Mouse (Mus musculus): ENCODE results near the gene Naaladl1. TPM values are rescaled to one million over a fixed set of nuclear protein-coding genes. Genes with fewer than 3 reads are reported as not detected.

Gene Naaladl1
- polyA plus RNA-seq, 1 experiment from 2014 or later = 4.1 TPM

GRCm38 (mm10) chr19:6063081-6063480 is 42.5 kb upstream of the Naaladl1 start:
- Histone ChIP-seq H3K4me2 (ENCODE audit: low read length) (no peak overlapping the region), H3K9me3 (ENCODE audit: control insufficient read depth, low read length) (no peaks in the 10 kb centered on the region), H3K9ac (ENCODE audit: low read length) (no peak overlapping the region), H3K27ac (ENCODE audit: low read depth) (no peak overlapping the region), H3K36me3 (ENCODE audit: control insufficient read depth, insufficient read depth, low read length) (peaks cover 15% of the 10 kb centered on the region), H3K4me1 (replicated peaks; ENCODE audit: control insufficient read depth, insufficient read depth, low read length) (peaks cover 29% of the 10 kb centered on the region), H3K27me3 (replicated peaks; ENCODE audit: control insufficient read depth, insufficient read depth, low read length) (no peaks in the 10 kb centered on the region), H3K4me3 (ENCODE audit: low read depth, low read length) (no peak overlapping the region)
- ATAC-seq (replicated peaks; ENCODE audit: low FRiP score, low TSS enrichment, low read depth) (no peak), DNase-seq (ENCODE audit: low spot score) (no peak)
- WGBS = 95% methylated on average over 6 of the region's 6 CpGs

GRCm38 (mm10) chr19:6066571-6066970 is 39.0 kb upstream of the Naaladl1 start:
- Histone ChIP-seq H3K9me3 (ENCODE audit: control insufficient read depth, low read length) (no peaks in the 10 kb centered on the region), H3K4me1 (replicated peaks; ENCODE audit: control insufficient read depth, insufficient read depth, low read length) (peaks cover 23% of the 10 kb centered on the region), H3K4me3 (ENCODE audit: low read depth, low read length) (peak overlapping the region; percentile 48), H3K27ac (ENCODE audit: low read depth) (peak overlapping the region; percentile 74; the same call in 1 of the 2 replicates), H3K36me3 (ENCODE audit: control insufficient read depth, insufficient read depth, low read length) (peaks cover 25% of the 10 kb centered on the region), H3K9ac (ENCODE audit: low read length) (peak overlapping the region; percentile 55; the same call in 1 of the 2 replicates), H3K27me3 (replicated peaks; ENCODE audit: control insufficient read depth, insufficient read depth, low read length) (no peaks in the 10 kb centered on the region), H3K4me2 (ENCODE audit: low read length) (peak overlapping the region; percentile 96)
- DNase-seq (ENCODE audit: low spot score) (no peak), ATAC-seq (replicated peaks; ENCODE audit: low FRiP score, low TSS enrichment, low read depth) (no peak)
- WGBS = 33% methylated on average over 5 of the region's 5 CpGs

- under 1% methylated on average over 29 of the region's 30 CpGs for WGBS
- H3K36me3 ChIP-seq (ENCODE audit: control insufficient read depth, insufficient read depth, low read length) = peaks cover 26% of the 10 kb centered on the region
- ATAC-seq (replicated peaks; ENCODE audit: low FRiP score, low TSS enrichment, low read depth) (peak; percentile 70), DNase-seq (ENCODE audit: low spot score) (peak; percentile 92)
- peaks cover 18% of the 10 kb centered on the region for H3K4me1 ChIP-seq (replicated peaks; ENCODE audit: control insufficient read depth, insufficient read depth, low read length)
- peak overlapping the region; percentile 48 for H3K4me3 ChIP-seq (ENCODE audit: low read depth, low read length)
- peak overlapping the region; percentile 55 for H3K9ac ChIP-seq (ENCODE audit: low read length)
- H3K4me2 ChIP-seq (ENCODE audit: low read length) = peak overlapping the region; percentile 96
- no peaks in the 10 kb centered on the region for H3K27me3 ChIP-seq (replicated peaks; ENCODE audit: control insufficient read depth, insufficient read depth, low read length)
- no peaks in the 10 kb centered on the region for H3K9me3 ChIP-seq (ENCODE audit: control insufficient read depth, low read length)
- peak overlapping the region; percentile 74 for H3K27ac ChIP-seq (ENCODE audit: low read depth)
These were observed 38.4 kb upstream of the Naaladl1 start for GRCm38 (mm10) chr19:6067011-6067723.

- peak within 1 kb of the TSS; percentile 74 for H3K27ac ChIP-seq (ENCODE audit: low read depth)
- H3K4me2 ChIP-seq (ENCODE audit: low read length) = peak within 1 kb of the TSS; percentile 96
- WGBS = 8% methylated on average over 33 of the region's 33 CpGs
- DNase-seq (ENCODE audit: low spot score) = peak; percentile 86
- peaks cover 12% of the 10 kb centered on the region for H3K4me1 ChIP-seq (replicated peaks; ENCODE audit: control insufficient read depth, insufficient read depth, low read length)
- no peaks in the 10 kb centered on the region for H3K27me3 ChIP-seq (replicated peaks; ENCODE audit: control insufficient read depth, insufficient read depth, low read length)
- peaks cover 32% of the 10 kb centered on the region for H3K36me3 ChIP-seq (ENCODE audit: control insufficient read depth, insufficient read depth, low read length)
- H3K4me3 ChIP-seq (ENCODE audit: low read depth, low read length) = peak within 1 kb of the TSS; percentile 48
- peak; percentile 93 for ATAC-seq (replicated peaks; ENCODE audit: low FRiP score, low TSS enrichment, low read depth)
- no peaks in the 10 kb centered on the region for H3K9me3 ChIP-seq (ENCODE audit: control insufficient read depth, low read length)
- peak within 1 kb of the TSS; percentile 55 for H3K9ac ChIP-seq (ENCODE audit: low read length)
These were observed 37.7 kb upstream of the Naaladl1 start, which contains the start of gene Tm7sf2 for GRCm38 (mm10) chr19:6067724-6068415. Gene Tm7sf2, minus strand, starts transcription at chr19:6068373.

- DNase-seq (ENCODE audit: low spot score) = no peak
- H3K36me3 ChIP-seq (ENCODE audit: control insufficient read depth, insufficient read depth, low read length) = peaks cover 40% of the 10 kb centered on the region
- no peak overlapping the region for H3K27ac ChIP-seq (ENCODE audit: low read depth)
- H3K9ac ChIP-seq (ENCODE audit: low read length) = no peak overlapping the region
- no peaks in the 10 kb centered on the region for H3K9me3 ChIP-seq (ENCODE audit: control insufficient read depth, low read length)
- H3K4me1 ChIP-seq (replicated peaks; ENCODE audit: control insufficient read depth, insufficient read depth, low read length) = peaks cover 12% of the 10 kb centered on the region
- H3K27me3 ChIP-seq (replicated peaks; ENCODE audit: control insufficient read depth, insufficient read depth, low read length) = no peaks in the 10 kb centered on the region
- ATAC-seq (replicated peaks; ENCODE audit: low FRiP score, low TSS enrichment, low read depth) = no peak
- no peak overlapping the region for H3K4me2 ChIP-seq (ENCODE audit: low read length)
- no peak overlapping the region for H3K4me3 ChIP-seq (ENCODE audit: low read depth, low read length)
- WGBS = 71% methylated on average over 4 of the region's 4 CpGs
These were observed 36.6 kb upstream of the Naaladl1 start for GRCm38 (mm10) chr19:6068951-6069350.

GRCm38 (mm10) chr19:6069851-6070250 is 35.7 kb upstream of the Naaladl1 start:
- DNase-seq (ENCODE audit: low spot score) (no peak), ATAC-seq (replicated peaks; ENCODE audit: low FRiP score, low TSS enrichment, low read depth) (no peak)
- Histone ChIP-seq H3K4me2 (ENCODE audit: low read length) (no peak overlapping the region), H3K4me3 (ENCODE audit: low read depth, low read length) (no peak overlapping the region), H3K36me3 (ENCODE audit: control insufficient read depth, insufficient read depth, low read length) (peaks cover 43% of the 10 kb centered on the region), H3K27ac (ENCODE audit: low read depth) (no peak overlapping the region), H3K27me3 (replicated peaks; ENCODE audit: control insufficient read depth, insufficient read depth, low read length) (no peaks in the 10 kb centered on the region), H3K9ac (ENCODE audit: low read length) (no peak overlapping the region), H3K4me1 (replicated peaks; ENCODE audit: control insufficient read depth, insufficient read depth, low read length) (peaks cover 12% of the 10 kb centered on the region), H3K9me3 (ENCODE audit: control insufficient read depth, low read length) (no peaks in the 10 kb centered on the region)
- WGBS = 92% methylated on average over 10 of the region's 10 CpGs

- Histone ChIP-seq H3K27me3 (replicated peaks; ENCODE audit: control insufficient read depth, insufficient read depth, low read length) (no peaks in the 10 kb centered on the region), H3K4me1 (replicated peaks; ENCODE audit: control insufficient read depth, insufficient read depth, low read length) (peaks cover 12% of the 10 kb centered on the region), H3K27ac (ENCODE audit: low read depth) (no peak overlapping the region), H3K4me3 (ENCODE audit: low read depth, low read length) (no peak overlapping the region), H3K9ac (ENCODE audit: low read length) (no peak overlapping the region), H3K9me3 (ENCODE audit: control insufficient read depth, low read length) (no peaks in the 10 kb centered on the region), H3K4me2 (ENCODE audit: low read length) (no peak overlapping the region), H3K36me3 (ENCODE audit: control insufficient read depth, insufficient read depth, low read length) (peaks cover 52% of the 10 kb centered on the region)
- DNase-seq (ENCODE audit: low spot score) (no peak), ATAC-seq (replicated peaks; ENCODE audit: low FRiP score, low TSS enrichment, low read depth) (no peak)
- 92% methylated on average over 31 of the region's 31 CpGs for WGBS
These were observed 34.9 kb upstream of the Naaladl1 start for GRCm38 (mm10) chr19:6070571-6071250.

GRCm38 (mm10) chr19:6071261-6071660 is 34.3 kb upstream of the Naaladl1 start:
- Histone ChIP-seq H3K27ac (ENCODE audit: low read depth) (no peak overlapping the region), H3K9me3 (ENCODE audit: control insufficient read depth, low read length) (no peaks in the 10 kb centered on the region), H3K36me3 (ENCODE audit: control insufficient read depth, insufficient read depth, low read length) (peaks cover 52% of the 10 kb centered on the region), H3K4me2 (ENCODE audit: low read length) (no peak overlapping the region), H3K4me1 (replicated peaks; ENCODE audit: control insufficient read depth, insufficient read depth, low read length) (peaks cover 17% of the 10 kb centered on the region), H3K4me3 (ENCODE audit: low read depth, low read length) (no peak overlapping the region), H3K27me3 (replicated peaks; ENCODE audit: control insufficient read depth, insufficient read depth, low read length) (no peaks in the 10 kb centered on the region), H3K9ac (ENCODE audit: low read length) (no peak overlapping the region)
- DNase-seq (ENCODE audit: low spot score) (no peak), ATAC-seq (replicated peaks; ENCODE audit: low FRiP score, low TSS enrichment, low read depth) (no peak)
- WGBS = 92% methylated on average over 19 of the region's 19 CpGs
